Mouse (Mus musculus) MEL (cell line): ENCODE data around the gene Rheb.

Experiments used
- CTCF ChIP-seq, 3 experiments: IDR thresholded peaks in 2 of 3; conservative IDR thresholded peaks in 1 of 3; 2 replicates each; pipeline ENCODE4 v1.5.1; 2011 to 2012; ENCODE audit warnings: low read length in 3 of 3, low read depth in 2 of 3, mild to moderate bottlenecking in 2 of 3, improper control_type of control experiment in 1 of 3, inconsistent platforms in 1 of 3, mixed read lengths in 1 of 3, moderate library complexity in 1 of 3; ENCODE audit not compliant: control insufficient read depth in 1 of 3, insufficient read depth in 1 of 3, poor library complexity in 1 of 3, severe bottlenecking in 1 of 3
- EP300 ChIP-seq, 2 experiments: IDR thresholded peaks; 2 replicates each; pipeline ENCODE4 v1.6.1; 2011; ENCODE audit warnings: improper control_type of control experiment in 2 of 2, low read length in 2 of 2, low read depth in 1 of 2, mild to moderate bottlenecking in 1 of 2
- HCFC1 ChIP-seq: IDR thresholded peaks from 2 replicates; pipeline ENCODE4 v1.6.1; 2012; ENCODE audit warnings: low read depth, mild to moderate bottlenecking, inconsistent platforms, low read length, improper control_type of control experiment, moderate library complexity
- MEF2A ChIP-seq: IDR thresholded peaks from 2 replicates; pipeline ENCODE4 v1.6.1; 2014; ENCODE audit warnings: low read depth, mild to moderate bottlenecking, inconsistent platforms, low read length, improper control_type of control experiment; ENCODE audit not compliant: poor library complexity, insufficient replicate concordance, severe bottlenecking; ENCODE audit errors: extremely low read depth
- NELFE ChIP-seq: IDR thresholded peaks from 2 replicates; pipeline ENCODE4 v1.6.1; 2011; ENCODE audit warnings: low read depth, low read length, improper control_type of control experiment
- USF1 ChIP-seq: IDR thresholded peaks from 2 replicates; pipeline ENCODE4 v1.6.1; 2014; ENCODE audit warnings: low read depth, mild to moderate bottlenecking, inconsistent platforms, low read length, improper control_type of control experiment, moderate library complexity
- ZNF384 ChIP-seq: IDR thresholded peaks from 2 replicates; pipeline ENCODE4 v1.6.1; 2012; ENCODE audit warnings: low read depth, mild to moderate bottlenecking, inconsistent platforms, low read length, improper control_type of control experiment

DNA sequence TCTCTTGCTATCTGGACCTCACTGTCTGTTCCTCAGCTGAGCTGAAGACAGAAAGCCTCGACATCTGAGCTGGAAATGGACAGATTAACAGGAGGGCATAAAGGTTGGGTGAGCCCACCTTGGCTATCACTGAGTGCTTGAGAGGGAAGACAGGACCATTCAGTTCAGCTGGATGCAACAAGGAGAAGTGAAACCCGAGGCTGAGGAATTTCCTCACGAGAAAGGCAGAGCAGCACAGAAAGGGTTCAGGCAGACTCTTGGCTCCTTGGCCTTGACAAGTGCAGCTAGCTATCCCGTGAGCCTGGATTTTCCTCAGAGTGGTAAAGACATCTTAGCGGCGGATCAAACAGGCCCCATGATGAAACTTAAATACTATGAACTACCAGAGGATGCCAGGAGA is 37.2 kb downstream of the Rheb start:
- TF ChIP-seq CTCF (IDR thresholded peaks at IDR 0.05 in 2 of 3, conservative IDR thresholded peaks at IDR 0.05 in 1 of 3; ENCODE audit: control insufficient read depth in 1 of 3, insufficient read depth in 1 of 3, low read depth in 2 of 3, low read length in 3 of 3, poor library complexity in 1 of 3, severe bottlenecking in 1 of 3) (no peak), USF1 (no peak), ZNF384 (no peak), HCFC1 (no peak), EP300 (IDR thresholded peaks at IDR 0.05; ENCODE audit: low read depth in 1 of 2, low read length in 2 of 2) (no peak), MEF2A (no peak), NELFE (no peak)
